Mouse (Mus musculus) C2C12 (cell line): ENCODE results near the gene Mmp11. TPM values are rescaled to one million over a fixed set of nuclear protein-coding genes. Genes with fewer than 3 reads are reported as not detected.
A peak's percentile ranks its signal among the peaks of the same experiment; 100 is the strongest.

Experiments used
- H3K27me3 ChIP-seq: one replicate; pipeline ENCODE4 v1.6.1; 2011; ENCODE audit not compliant: control insufficient read depth, insufficient read depth, insufficient read length
- H3K36me3 ChIP-seq: one replicate; pipeline ENCODE4 v1.6.1; 2011; ENCODE audit not compliant: control insufficient read depth, insufficient read depth
- H3K4me3 ChIP-seq: one replicate; pipeline ENCODE4 v1.5.1; 2011; ENCODE audit warnings: mild to moderate bottlenecking, control low read depth; ENCODE audit not compliant: poor library complexity, insufficient read depth, severe bottlenecking
- H3K79me2 ChIP-seq: one replicate; pipeline ENCODE4 v1.6.1; 2011; ENCODE audit not compliant: control insufficient read depth, insufficient read depth
- H3K79me3 ChIP-seq: one replicate; pipeline ENCODE4 v1.6.1; 2011; ENCODE audit warnings: low read depth, control low read depth
- H3ac ChIP-seq: one replicate; pipeline ENCODE3; 2011; ENCODE audit warnings: low read depth; ENCODE audit not compliant: control insufficient read depth, insufficient read length
- CEBPB ChIP-seq: IDR thresholded peaks from one replicate; pipeline ENCODE4 v1.6.1; 2011; ENCODE audit warnings: low read depth, mild to moderate bottlenecking, control low read depth, moderate library complexity
- CTCF ChIP-seq: IDR thresholded peaks from one replicate; pipeline ENCODE4 v1.5.1; 2011; ENCODE audit not compliant: control insufficient read depth, insufficient read depth, insufficient read length
- FOSL1 ChIP-seq: IDR thresholded peaks from one replicate; pipeline ENCODE4 v1.8.0; 2011; ENCODE audit warnings: mild to moderate bottlenecking, low read length; ENCODE audit not compliant: poor library complexity, insufficient read depth, severe bottlenecking
- MAX ChIP-seq: IDR thresholded peaks from one replicate; pipeline ENCODE4 v1.6.1; 2011; ENCODE audit warnings: mild to moderate bottlenecking, control low read depth
- MYOD1 ChIP-seq: IDR thresholded peaks from one replicate; pipeline ENCODE4 v1.6.1; 2011; ENCODE audit warnings: low read depth; ENCODE audit not compliant: control insufficient read depth, insufficient read length
- MYOG ChIP-seq: IDR thresholded peaks from one replicate; pipeline ENCODE4 v1.6.1; 2011; ENCODE audit not compliant: control insufficient read depth, insufficient read length; ENCODE audit errors: extremely low read depth
- USF1 ChIP-seq: IDR thresholded peaks from one replicate; pipeline ENCODE4 v1.6.1; 2011; ENCODE audit warnings: low read depth, mild to moderate bottlenecking, control low read depth, moderate library complexity
- polyA plus RNA-seq: library from polyadenylated mRNA; unstranded; fragments of >200 nt; fragmentation: generic; extraction: Trizol; gene quantifications from one replicate; pipeline ENCODE4 v1.2.1, GENCODE M21; 2012; ENCODE audit warnings: missing spikeins

Gene Mmp11
- polyA plus RNA-seq, 1 experiment, result 53.2 TPM

DNA sequence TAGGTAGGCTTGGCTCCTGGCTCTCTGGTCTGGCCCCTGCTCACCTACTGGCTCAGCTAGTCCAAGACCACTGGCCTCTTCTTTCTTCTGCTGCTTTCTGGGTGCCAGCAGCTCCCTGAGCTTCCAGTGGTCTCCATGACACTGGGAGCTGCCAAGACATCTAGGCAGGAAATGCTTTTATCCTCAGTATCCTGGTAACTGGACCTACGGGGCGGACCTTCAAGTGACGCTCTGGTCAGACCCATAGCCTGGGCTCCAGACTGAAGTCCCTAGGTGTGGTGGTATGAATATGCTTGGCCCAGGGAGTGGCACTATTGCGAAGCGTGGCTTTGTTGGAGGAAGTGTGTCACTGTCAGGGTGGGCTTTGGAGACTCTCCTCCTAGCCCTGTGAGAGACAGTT is 4.2 kb upstream of the Mmp11 start, which contains the start of gene Gm867:
TSS of gene Gm867 (minus strand) at position 153 of the 400 bp plus-strand sequence.
- Histone ChIP-seq H3ac (no peak within 1 kb of the TSS), H3K27me3 (no peaks in the 10 kb centered on the region)

DNA sequence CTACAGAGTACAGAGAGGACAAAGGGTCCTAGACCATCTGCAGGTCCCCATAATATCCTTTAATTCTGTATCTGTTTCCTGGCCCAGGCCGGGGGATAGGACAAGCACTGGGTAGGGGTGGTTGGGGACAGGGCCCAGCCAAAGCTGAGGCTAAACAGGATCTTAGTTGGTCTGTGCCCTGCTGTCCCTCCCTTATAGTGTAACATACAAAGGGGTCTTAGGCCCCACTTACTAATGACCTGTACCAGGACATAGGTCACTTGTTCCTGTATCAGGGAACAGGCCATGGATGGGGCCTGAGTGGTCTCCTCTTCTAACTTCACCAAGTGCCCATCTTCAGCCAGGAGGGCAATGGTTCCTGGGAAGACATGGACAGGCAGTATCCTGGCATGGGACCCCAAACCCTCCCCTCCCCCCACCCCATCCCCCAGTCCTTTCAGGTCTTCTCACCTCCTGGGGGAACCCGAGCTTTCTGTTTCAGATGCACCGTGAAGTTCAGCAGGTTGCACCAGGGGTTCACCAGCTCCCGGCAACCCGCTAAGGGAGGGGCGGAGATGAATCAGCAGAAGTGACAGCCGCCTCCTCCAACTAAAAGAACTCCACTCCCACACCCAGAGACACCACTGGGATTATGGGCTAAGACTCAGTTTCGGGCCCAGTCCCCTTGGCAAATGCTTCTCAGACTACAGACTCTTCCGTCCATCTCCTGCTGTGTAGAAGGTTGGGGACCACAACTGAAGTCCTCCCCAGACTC is 3.4 kb upstream of the Mmp11 start:
- Histone ChIP-seq H3ac (no peak overlapping the region), H3K36me3 (no peaks in the 10 kb centered on the region), H3K79me3 (no peaks in the 10 kb centered on the region), H3K27me3 (no peaks in the 10 kb centered on the region), H3K4me3 (no peak overlapping the region), H3K79me2 (no peaks in the 10 kb centered on the region)
- TF ChIP-seq CEBPB (no peak), MAX (no peak), USF1 (no peak), CTCF (no peak), MYOD1 (no peak), MYOG (no peak), FOSL1 (no peak)

More for the DNA sequence above, 4.2 kb upstream of the Mmp11 start, which contains the start of gene Gm867:
- TF ChIP-seq CTCF, result no peak
- Histone ChIP-seq H3K4me3 (no peak within 1 kb of the TSS), H3K79me2 (no peaks in the 10 kb centered on the region), H3K36me3 (no peaks in the 10 kb centered on the region), H3K79me3 (no peaks in the 10 kb centered on the region)

DNA sequence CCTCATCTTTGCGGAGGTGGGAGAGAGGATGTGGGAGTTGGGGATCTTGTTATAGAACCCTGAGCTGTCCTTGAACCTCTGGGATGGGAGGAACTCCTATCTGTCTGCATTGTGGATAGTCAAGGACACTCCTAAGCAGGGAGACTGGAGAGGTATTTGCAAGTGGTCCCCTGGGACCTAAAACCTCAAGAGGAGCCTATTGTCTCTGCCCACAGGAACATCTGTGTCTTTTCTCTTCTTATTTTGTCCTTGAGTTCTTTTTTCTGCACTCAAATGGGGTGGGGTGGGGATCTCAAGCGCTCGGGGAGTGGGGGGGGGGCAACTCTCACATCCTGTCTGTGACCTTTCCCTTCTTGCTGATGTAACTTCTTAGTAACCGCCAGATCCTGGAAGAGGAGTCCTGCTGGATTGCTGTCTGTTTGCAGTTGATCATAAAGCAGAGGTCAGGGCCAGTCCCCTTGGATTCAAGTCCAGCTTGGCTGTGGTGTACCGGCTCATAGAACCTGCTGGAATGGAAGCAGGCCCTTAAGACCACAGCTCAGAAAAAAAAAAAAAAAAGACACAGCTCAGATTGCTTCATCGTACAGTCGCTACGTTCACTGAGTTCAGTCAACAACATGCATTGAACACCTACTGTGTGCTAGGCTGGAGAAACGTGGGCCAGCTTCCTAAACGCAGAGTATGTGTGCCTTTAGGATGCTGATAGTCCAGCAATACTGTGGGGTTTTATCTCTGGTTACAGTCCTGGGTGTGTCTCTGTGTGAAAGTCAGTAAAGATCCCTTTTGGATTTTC is 1.8 kb upstream of the Mmp11 start:
- H3ac ChIP-seq, result no peak overlapping the region
- H3K79me2 ChIP-seq, result no peaks in the 10 kb centered on the region
- H3K36me3 ChIP-seq, result no peaks in the 10 kb centered on the region
- H3K79me3 ChIP-seq, result no peaks in the 10 kb centered on the region
- H3K4me3 ChIP-seq, result no peak overlapping the region
- TF ChIP-seq CEBPB (peak; percentile 59), CTCF (no peak)
- no peaks in the 10 kb centered on the region for H3K27me3 ChIP-seq

DNA sequence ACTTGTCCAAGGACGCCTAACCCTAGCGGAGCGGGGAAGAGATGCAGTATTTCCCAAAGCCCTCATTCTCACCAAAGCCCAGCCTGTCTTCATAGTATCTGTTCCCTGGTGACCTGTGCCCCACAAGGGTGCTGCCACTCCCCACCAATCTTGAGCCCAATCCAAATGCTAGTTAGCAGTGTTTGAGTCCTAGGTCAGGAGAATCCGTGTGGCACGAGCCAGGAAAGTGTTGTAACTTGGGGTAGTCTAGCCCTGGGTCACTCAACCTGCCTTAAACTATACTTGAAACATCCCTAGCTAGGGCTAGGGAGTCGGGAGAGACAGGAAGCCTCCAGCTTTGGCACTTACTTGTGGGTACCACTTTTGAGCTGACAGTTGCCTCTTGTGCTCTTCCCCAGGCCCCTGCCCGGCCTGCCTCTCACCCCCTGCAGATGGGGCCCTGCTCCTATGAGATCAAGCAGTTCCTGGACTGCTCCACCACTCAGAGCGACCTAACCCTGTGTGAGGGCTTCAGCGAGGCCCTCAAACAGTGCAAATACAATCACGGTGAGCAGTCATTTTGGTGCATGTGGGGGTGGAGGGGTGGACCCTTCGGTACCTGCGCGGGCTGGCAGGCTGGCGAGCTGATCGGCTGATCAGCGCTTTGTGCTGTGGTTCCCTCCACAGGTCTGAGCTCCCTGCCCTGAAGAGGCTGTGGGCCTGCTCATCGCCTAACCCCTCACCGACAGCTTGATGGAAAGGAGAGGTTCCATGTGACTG is 792 bp upstream of the Mmp11 start:
- Histone ChIP-seq H3K36me3 (no peaks in the 10 kb centered on the region), H3K4me3 (no peak overlapping the region), H3K79me3 (no peaks in the 10 kb centered on the region), H3K27me3 (no peaks in the 10 kb centered on the region), H3K79me2 (no peaks in the 10 kb centered on the region), H3ac (peak overlapping the region; percentile 4)
- TF ChIP-seq CEBPB (no peak), CTCF (no peak), FOSL1 (no peak), MAX (no peak), MYOD1 (no peak), USF1 (no peak), MYOG (no peak)

DNA sequence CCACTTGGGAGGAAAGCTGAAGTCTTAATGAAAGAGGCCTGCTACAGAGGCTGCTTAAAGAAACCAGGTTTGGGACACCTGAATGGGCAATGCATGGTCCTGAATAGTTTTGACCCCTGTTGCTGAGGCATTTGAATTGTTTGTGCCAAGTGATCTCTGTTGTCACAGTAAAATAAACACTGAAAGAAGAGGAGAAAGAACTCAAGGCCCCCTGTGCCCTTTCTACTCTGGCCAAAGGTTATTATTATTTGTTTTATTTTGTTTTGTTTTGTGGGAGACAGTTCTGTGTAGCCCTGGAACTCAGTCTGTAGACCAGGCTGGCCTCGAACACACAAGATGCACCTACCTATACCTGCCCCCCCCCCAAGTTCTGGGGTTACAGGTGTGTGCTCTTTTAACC is 1.3 kb downstream of the Mmp11 start:
- Histone ChIP-seq H3K4me3 (no peak overlapping the region), H3K79me3 (peaks cover 1% of the 10 kb centered on the region), H3K79me2 (peaks cover 16% of the 10 kb centered on the region), H3K36me3 (no peaks in the 10 kb centered on the region), H3K27me3 (no peaks in the 10 kb centered on the region), H3ac (no peak overlapping the region)
- TF ChIP-seq MAX, result no peak
- TF ChIP-seq CEBPB, result no peak
- TF ChIP-seq FOSL1, result no peak
- no peak for TF ChIP-seq MYOG
- no peak for TF ChIP-seq USF1
- TF ChIP-seq MYOD1, result no peak
- no peak for TF ChIP-seq CTCF

DNA sequence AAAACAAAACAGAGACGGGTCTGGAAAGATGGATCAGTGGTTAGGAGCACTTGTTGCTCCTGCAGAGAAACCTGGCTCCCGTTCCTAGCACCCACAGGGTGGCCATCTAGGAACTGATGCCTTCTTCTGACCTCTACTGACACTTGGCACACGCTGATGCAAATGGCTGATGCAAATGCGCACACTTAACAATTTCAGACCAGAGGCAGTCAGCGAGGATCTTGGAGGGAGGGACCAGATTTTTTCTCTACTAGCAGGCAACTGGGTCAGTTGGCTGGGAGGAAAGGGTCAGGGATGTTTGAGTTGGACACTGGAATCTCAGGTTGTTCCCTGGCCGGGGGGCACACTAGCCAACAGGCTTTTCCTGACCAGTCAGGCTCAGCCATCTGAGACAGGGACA is 3.4 kb downstream of the Mmp11 start, which contains the start of gene Chchd10:
TSS of gene Chchd10 (plus strand) at position 240 of the 400 bp plus-strand sequence.
- TF ChIP-seq MAX (no peak), CEBPB (no peak), CTCF (no peak), MYOD1 (no peak), USF1 (no peak), FOSL1 (no peak), MYOG (no peak)
- peaks cover 30% of the 10 kb centered on the region for H3K79me2 ChIP-seq
- H3K27me3 ChIP-seq, result no peaks in the 10 kb centered on the region
- peak within 1 kb of the TSS; percentile 52 for H3K4me3 ChIP-seq
- peaks cover 4% of the 10 kb centered on the region for H3K36me3 ChIP-seq
- H3K79me3 ChIP-seq, result peaks cover 3% of the 10 kb centered on the region
- peak within 1 kb of the TSS; percentile 91 for H3ac ChIP-seq
